Mouse (Mus musculus) intestine, postnatal 0 days (tissue): ENCODE data around the gene Myl7. TPM values are rescaled to one million over a fixed set of nuclear protein-coding genes. Genes with fewer than 3 reads are reported as not detected.

ENCODE experiments used
- ATAC-seq: fragments of 200-750 bp; cut with Nextera tagmentation; 2 replicates; pipeline ENCODE4 v1.8.0; 2017; ENCODE audit warnings: mild to moderate bottlenecking, moderate TSS enrichment, moderate library complexity
- H3K27ac ChIP-seq: fragments of 300-500 bp; sonication (generic); 2 replicates; pipeline ENCODE4 v1.5.1; 2014; ENCODE audit warnings: mild to moderate bottlenecking, low read depth, low read length, moderate library complexity
- H3K27me3 ChIP-seq: fragments of 300-500 bp; sonication (generic); replicated peaks from 2 replicates; pipeline ENCODE4 v1.6.1; 2014; ENCODE audit warnings: low read length, mixed read lengths; ENCODE audit not compliant: control insufficient read depth, insufficient read depth
- H3K36me3 ChIP-seq: fragments of 300-500 bp; sonication (generic); 2 replicates; pipeline ENCODE4 v1.6.1; 2014; ENCODE audit warnings: mild to moderate bottlenecking, moderate library complexity; ENCODE audit not compliant: control insufficient read depth, insufficient read depth
- H3K4me1 ChIP-seq: fragments of 300-500 bp; sonication (generic); replicated peaks from 2 replicates; pipeline ENCODE4 v1.6.1; 2014; ENCODE audit warnings: antibody characterized with exemption, low read length, mixed read lengths; ENCODE audit not compliant: control insufficient read depth, insufficient read depth
- H3K4me2 ChIP-seq: fragments of 300-500 bp; sonication (generic); replicated peaks from 2 replicates; pipeline ENCODE4 v1.6.1; 2014; ENCODE audit warnings: low read depth, mild to moderate bottlenecking, moderate library complexity
- H3K4me3 ChIP-seq: fragments of 300-500 bp; sonication (generic); 2 replicates; pipeline ENCODE4 v1.5.1; 2014; ENCODE audit warnings: low read depth, low read length
- H3K9ac ChIP-seq: fragments of 300-500 bp; sonication (generic); 2 replicates; pipeline ENCODE4 v1.6.1; 2014; ENCODE audit warnings: mild to moderate bottlenecking, low read depth, low read length
- H3K9me3 ChIP-seq: fragments of 300-500 bp; sonication (generic); 2 replicates; pipeline ENCODE4 v1.6.1; 2016; ENCODE audit warnings: mixed run types; ENCODE audit not compliant: control insufficient read depth
- CTCF ChIP-seq: sonication (generic); IDR thresholded peaks from 2 replicates; pipeline ENCODE4 v1.5.1; 2016; ENCODE audit warnings: low read depth, mild to moderate bottlenecking, control low read depth, antibody characterized with exemption, moderate library complexity
- WGBS: fragments of 180-500 bp; shearing (Covaris S2); extraction: QIAGEN DNeasy Blood & Tissue Kit; methylation state at CpG from one replicate; pipeline ENCODE4 v1.1.7; 2014; 5-methylcytosine and 5-hydroxymethylcytosine counted together
- polyA plus RNA-seq: library from polyadenylated mRNA; unstranded; fragments of >200 nt; fragmentation: Nextera tagmentation; extraction: Ambion mirVana; gene quantifications from 2 replicates; pipeline ENCODE4 v1.2.1, GENCODE M21; 2015

The Myl7 gene
- polyA plus RNA-seq, 1 experiment from 2014 or later = 20.9 TPM

DNA sequence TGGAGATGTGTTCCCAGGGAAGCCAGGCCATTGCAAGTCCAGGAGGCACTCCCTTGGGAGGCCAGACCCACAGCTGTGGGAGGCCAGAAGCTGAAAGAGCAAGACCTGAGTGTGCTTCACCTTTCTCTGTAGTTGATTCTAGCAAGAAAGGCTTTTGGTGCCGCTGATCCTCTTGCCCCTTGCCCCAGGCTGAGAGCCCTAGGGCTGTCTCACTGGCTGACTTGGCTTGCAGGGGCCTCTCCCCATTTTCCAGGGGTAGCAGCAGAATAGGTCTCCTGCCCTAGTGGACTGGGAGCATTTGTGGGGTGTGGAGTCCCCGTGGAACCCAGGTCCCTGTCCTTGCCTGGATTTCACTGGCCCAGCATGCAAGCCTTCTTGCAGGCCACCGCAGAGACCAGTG lies 2.7 kb upstream of the Myl7 start:
- H3K4me1 ChIP-seq = peaks cover 16% of the 10 kb centered on the region; the same call in 1 of the 2 replicates
- H3K36me3 ChIP-seq = no peaks in the 10 kb centered on the region
- TF ChIP-seq CTCF = no peak
- 41% methylated on average over 3 of the region's 3 CpGs for WGBS
- no peak overlapping the region for H3K4me3 ChIP-seq
- no peaks in the 10 kb centered on the region for H3K27me3 ChIP-seq
- H3K9me3 ChIP-seq = no peaks in the 10 kb centered on the region
- H3K4me2 ChIP-seq = peak overlapping the region; percentile 63
- no peak for ATAC-seq
- H3K9ac ChIP-seq = 0 out of 2 replicates have a peak overlapping the region, but pooled peaks have one; percentile 13
- no peak overlapping the region for H3K27ac ChIP-seq

GRCm38 (mm10) chr11:5899286-5899685 lies 704 bp upstream of the Myl7 start:
- TF ChIP-seq CTCF = no peak
- ATAC-seq = no peak
- no peak overlapping the region for H3K4me2 ChIP-seq
- H3K9me3 ChIP-seq = no peaks in the 10 kb centered on the region
- WGBS = 97% methylated on average over 10 of the region's 10 CpGs
- H3K4me1 ChIP-seq = peaks cover 17% of the 10 kb centered on the region; the same call in 1 of the 2 replicates
- no peak overlapping the region for H3K27ac ChIP-seq
- no peaks in the 10 kb centered on the region for H3K36me3 ChIP-seq
- no peak overlapping the region for H3K9ac ChIP-seq
- no peak overlapping the region for H3K4me3 ChIP-seq
- H3K27me3 ChIP-seq = no peaks in the 10 kb centered on the region

- no peaks in the 10 kb centered on the region for H3K9me3 ChIP-seq
- peaks cover 18% of the 10 kb centered on the region; the same call in 1 of the 2 replicates for H3K4me1 ChIP-seq
- no peak overlapping the region for H3K4me3 ChIP-seq
- TF ChIP-seq CTCF = no peak
- WGBS = 33% methylated on average over 10 of the region's 10 CpGs
- no peak for ATAC-seq
- no peaks in the 10 kb centered on the region for H3K27me3 ChIP-seq
- H3K9ac ChIP-seq = no peak overlapping the region
- no peak overlapping the region for H3K27ac ChIP-seq
- H3K4me2 ChIP-seq = peak overlapping the region; percentile 45
- no peaks in the 10 kb centered on the region for H3K36me3 ChIP-seq
Measured at GRCm38 (mm10) chr11:5897839-5898238, 743 bp downstream of the Myl7 start.

GRCm38 (mm10) chr11:5897230-5897629 lies 1.4 kb downstream of the Myl7 start:
- TF ChIP-seq CTCF = no peak
- Histone ChIP-seq H3K9ac (no peak overlapping the region; the same call in 1 of the 2 replicates), H3K27me3 (no peaks in the 10 kb centered on the region), H3K4me2 (peak overlapping the region; percentile 45), H3K27ac (no peak overlapping the region), H3K9me3 (no peaks in the 10 kb centered on the region), H3K4me1 (peaks cover 18% of the 10 kb centered on the region; the same call in 1 of the 2 replicates), H3K4me3 (no peak overlapping the region), H3K36me3 (no peaks in the 10 kb centered on the region)
- ATAC-seq = peak; percentile 34; the same call in 1 of the 2 replicates
- WGBS = 19% methylated on average over 16 of the region's 16 CpGs

DNA sequence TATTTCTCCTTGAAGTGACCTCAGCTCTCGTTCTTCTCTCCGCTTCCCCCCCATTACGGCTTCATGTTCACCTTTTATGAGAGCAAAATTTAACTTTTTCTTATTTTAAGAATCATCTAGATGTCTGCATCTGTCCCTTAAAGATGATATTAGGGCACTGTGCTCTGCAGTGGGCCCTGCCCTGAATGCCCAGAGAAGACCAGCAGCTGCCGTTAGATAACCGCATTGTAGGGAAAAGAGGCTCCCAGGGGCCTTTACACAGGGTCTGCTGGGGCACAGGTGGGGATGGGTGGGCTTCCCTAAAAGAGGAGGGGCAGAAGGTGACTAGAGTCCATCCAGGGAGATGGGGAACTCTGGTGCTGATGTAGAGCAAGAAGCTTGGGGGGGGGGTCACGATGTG lies 4.8 kb downstream of the Myl7 start:
- no peaks in the 10 kb centered on the region for H3K36me3 ChIP-seq
- 82% methylated on average over 6 of the region's 6 CpGs for WGBS
- ATAC-seq = no peak
- H3K27ac ChIP-seq = no peak overlapping the region
- peaks cover 12% of the 10 kb centered on the region; the same call in 1 of the 2 replicates for H3K4me1 ChIP-seq
- no peaks in the 10 kb centered on the region for H3K9me3 ChIP-seq
- H3K27me3 ChIP-seq = no peaks in the 10 kb centered on the region
- no peak overlapping the region for H3K9ac ChIP-seq
- no peak overlapping the region for H3K4me2 ChIP-seq
- no peak for TF ChIP-seq CTCF
- H3K4me3 ChIP-seq = no peak overlapping the region

- Histone ChIP-seq H3K27ac (no peak overlapping the region), H3K9me3 (no peaks in the 10 kb centered on the region), H3K27me3 (no peaks in the 10 kb centered on the region), H3K4me3 (no peak overlapping the region), H3K9ac (no peak overlapping the region), H3K36me3 (no peaks in the 10 kb centered on the region), H3K4me2 (no peak overlapping the region), H3K4me1 (peaks cover 12% of the 10 kb centered on the region; the same call in 1 of the 2 replicates)
- TF ChIP-seq CTCF = no peak
- WGBS = 22% methylated on average over 4 of the region's 4 CpGs
- ATAC-seq = peak; percentile 57
Measured at GRCm38 (mm10) chr11:5892810-5893368, 5.7 kb downstream of the Myl7 start.
